Mouse (Mus musculus) lung, embryonic 14.5 days (tissue): ENCODE data around the gene Dusp5. TPM values are rescaled to one million over a fixed set of nuclear protein-coding genes. Genes with fewer than 3 reads are reported as not detected.
"Not testable (repeated sequence)": the region's sequence is repeated elsewhere in the genome, so short reads cannot be mapped to it uniquely, and the experiment has no call there.

Source experiments
- ATAC-seq: fragments of 200-750 bp; cut with Nextera tagmentation; 2 replicates; pipeline ENCODE4 v1.8.0; 2017; ENCODE audit warnings: mild to moderate bottlenecking, moderate TSS enrichment, moderate library complexity; ENCODE audit not compliant: insufficient read depth
- DNase-seq: peaks from one replicate; pipeline ENCODE4 v3.0.0-alpha.2; 2015
- H3K27ac ChIP-seq: fragments of 300-500 bp; sonication (generic); 2 replicates; pipeline ENCODE4 v1.5.1; 2014; ENCODE audit warnings: low read depth, mild to moderate bottlenecking, moderate library complexity
- H3K27me3 ChIP-seq: fragments of 300-500 bp; sonication (generic); 2 replicates; pipeline ENCODE4 v1.6.1; 2014; ENCODE audit warnings: low read length, control low read depth; ENCODE audit not compliant: insufficient read depth
- H3K36me3 ChIP-seq: fragments of 300-500 bp; sonication (generic); 2 replicates; pipeline ENCODE4 v1.6.1; 2014; ENCODE audit warnings: control low read depth; ENCODE audit not compliant: insufficient read depth
- H3K4me1 ChIP-seq: fragments of 300-500 bp; sonication (generic); 2 replicates; pipeline ENCODE4 v1.6.1; 2014; ENCODE audit warnings: antibody characterized with exemption, control low read depth; ENCODE audit not compliant: insufficient read depth
- H3K4me2 ChIP-seq: fragments of 300-500 bp; sonication (generic); 2 replicates; pipeline ENCODE4 v1.6.1; 2014; ENCODE audit warnings: mild to moderate bottlenecking
- H3K4me3 ChIP-seq: fragments of 300-500 bp; sonication (generic); 2 replicates; pipeline ENCODE4 v1.5.1; 2014; ENCODE audit warnings: low read depth, low read length
- H3K9ac ChIP-seq: fragments of 300-500 bp; sonication (generic); 2 replicates; pipeline ENCODE4 v1.6.1; 2014
- H3K9me3 ChIP-seq: fragments of 300-500 bp; sonication (generic); 2 replicates; pipeline ENCODE4 v1.6.1; 2016; ENCODE audit warnings: low read depth, low read length, control low read depth
- CTCF ChIP-seq: IDR thresholded peaks from 2 replicates; pipeline ENCODE4 v1.5.1; 2016; ENCODE audit warnings: antibody characterized with exemption, low read depth
- WGBS: fragments of 180-500 bp; shearing (Covaris S2); extraction: QIAGEN DNeasy Blood & Tissue Kit; methylation state at CpG from one replicate; pipeline ENCODE4 v1.1.7; 2014; 5-methylcytosine and 5-hydroxymethylcytosine counted together
- polyA plus RNA-seq: library from polyadenylated mRNA; unstranded; fragments of >200 nt; fragmentation: Nextera tagmentation; extraction: Ambion mirVana; gene quantifications from 2 replicates; pipeline ENCODE4 v1.2.1, GENCODE M21; 2014

Gene Dusp5
- polyA plus RNA-seq, 1 experiment from 2014 or later: 7.3 TPM

DNA sequence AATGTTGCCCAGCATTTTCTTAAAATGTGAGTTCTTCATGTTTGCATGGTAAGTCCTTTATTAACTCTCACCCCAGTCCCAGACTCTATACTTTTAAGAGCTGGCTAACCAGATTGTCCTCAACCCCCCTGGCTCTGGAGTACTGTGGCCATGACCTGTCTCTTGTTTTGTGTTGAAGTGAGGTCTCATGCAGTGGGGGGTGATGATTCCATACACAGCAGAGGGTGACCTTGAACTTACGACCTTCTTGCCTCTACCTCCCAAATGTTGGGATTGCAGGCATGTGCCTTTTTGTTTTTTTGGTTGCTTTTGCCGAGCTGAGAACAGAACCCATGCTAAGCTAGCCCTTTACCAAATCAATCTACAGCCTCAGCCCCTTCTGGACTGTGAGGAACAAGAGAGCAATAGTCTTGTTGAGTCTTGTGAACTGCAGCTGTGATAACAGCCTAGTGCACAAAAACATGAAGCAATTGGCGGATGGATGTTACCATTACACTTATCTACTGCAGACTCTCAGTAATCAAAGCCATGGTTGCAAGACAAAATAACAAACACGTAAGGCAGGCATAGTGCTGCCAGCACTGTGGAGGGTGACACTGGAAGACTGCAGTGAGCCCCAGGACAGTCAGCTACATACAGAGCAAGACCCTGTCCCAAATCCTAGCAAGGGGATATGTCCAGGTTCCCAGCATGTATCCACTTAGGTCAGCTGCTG is 46.5 kb downstream of the Dusp5 start:
- 0 out of 2 replicates have a peak, but pooled peaks cover 5% of the 10 kb centered on the region for H3K4me1 ChIP-seq
- no peak for TF ChIP-seq CTCF
- no peak overlapping the region for H3K27ac ChIP-seq

DNA sequence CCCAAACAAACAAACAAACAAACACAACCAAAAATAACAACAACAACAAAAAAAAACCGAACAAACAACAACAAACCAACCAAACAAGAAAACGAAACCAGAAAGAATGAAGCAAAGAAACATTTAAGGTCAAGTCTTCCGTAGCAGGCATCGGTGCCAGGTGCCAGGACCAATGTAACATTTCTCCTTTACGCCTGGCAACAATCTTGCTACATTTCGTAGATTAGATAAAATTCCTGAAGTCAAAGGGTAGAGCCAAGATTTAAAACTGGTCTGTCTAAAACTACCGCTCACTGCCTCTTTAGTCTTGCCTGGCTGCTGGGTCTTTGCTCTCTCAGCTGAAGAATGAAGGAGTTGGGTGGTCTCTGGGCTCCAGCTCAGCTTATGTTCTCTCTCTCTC is 47.2 kb downstream of the Dusp5 start:
- ATAC-seq (no peak), DNase-seq (no peak)
- no peaks in the 10 kb centered on the region for H3K27me3 ChIP-seq
- no peak overlapping the region for H3K27ac ChIP-seq
- H3K4me2 ChIP-seq: no peak overlapping the region
- no peaks in the 10 kb centered on the region for H3K9me3 ChIP-seq
- no peak for TF ChIP-seq CTCF
- no peak overlapping the region for H3K9ac ChIP-seq
- H3K4me1 ChIP-seq: 0 out of 2 replicates have a peak, but pooled peaks cover 5% of the 10 kb centered on the region
- H3K36me3 ChIP-seq: no peaks in the 10 kb centered on the region
- H3K4me3 ChIP-seq: no peak overlapping the region
- 46% methylated on average over 7 of the region's 7 CpGs for WGBS

More for the DNA sequence above, 46.5 kb downstream of the Dusp5 start:
- H3K27me3 ChIP-seq: no peaks in the 10 kb centered on the region
- DNase-seq: peak; percentile 32
- H3K4me3 ChIP-seq: no peak overlapping the region
- no peaks in the 10 kb centered on the region for H3K36me3 ChIP-seq
- no peak overlapping the region for H3K4me2 ChIP-seq
- no peaks in the 10 kb centered on the region for H3K9me3 ChIP-seq
- H3K9ac ChIP-seq: no peak overlapping the region
- 63% methylated on average over 4 of the region's 4 CpGs for WGBS
- ATAC-seq: no peak; the same call in 1 of the 2 replicates

DNA sequence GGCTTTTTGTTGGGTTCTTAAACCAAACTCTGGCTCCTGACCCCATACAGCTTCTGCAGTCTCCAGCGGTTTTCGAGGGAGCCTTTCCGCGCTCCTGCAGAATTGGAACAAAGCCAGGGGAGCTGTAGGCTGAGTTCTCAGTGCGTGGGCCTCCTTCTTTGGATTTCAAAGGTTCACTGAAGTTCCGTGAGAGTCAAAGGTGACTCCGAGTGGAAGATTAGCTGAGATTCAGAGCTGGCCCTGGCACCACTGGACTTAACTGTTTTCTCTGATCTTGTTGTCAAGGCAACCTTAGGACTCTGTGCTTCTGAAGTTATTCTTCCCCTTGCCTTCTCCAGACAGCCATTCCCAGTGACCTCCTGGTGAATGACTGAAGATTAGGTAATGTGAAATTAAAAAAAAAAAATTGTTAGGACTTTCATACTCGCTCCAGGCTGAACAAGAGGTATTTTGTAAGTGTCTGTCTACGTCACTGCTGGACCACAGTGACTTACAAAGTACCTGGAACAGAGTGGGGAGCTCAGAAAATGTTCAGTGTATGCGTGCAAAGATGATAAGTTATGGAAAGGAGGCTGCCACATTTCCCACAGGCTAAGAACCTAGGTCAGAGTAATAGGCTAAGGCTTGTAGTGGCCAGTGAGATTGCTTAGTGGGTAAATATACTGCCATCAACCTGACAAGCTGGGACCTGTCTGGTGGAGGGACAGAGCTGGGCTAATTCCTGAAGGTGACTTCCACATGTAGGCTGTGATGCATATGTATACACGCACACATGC is 48.3 kb downstream of the Dusp5 start:
- Histone ChIP-seq H3K9me3 (no peaks in the 10 kb centered on the region), H3K27me3 (no peaks in the 10 kb centered on the region), H3K4me1 (0 out of 2 replicates have a peak, but pooled peaks cover 5% of the 10 kb centered on the region), H3K4me2 (no peak overlapping the region), H3K9ac (no peak overlapping the region), H3K36me3 (no peaks in the 10 kb centered on the region), H3K27ac (no peak overlapping the region), H3K4me3 (no peak overlapping the region)
- DNase-seq (peak; percentile 71), ATAC-seq (peak; percentile 38; the same call in 1 of the 2 replicates)
- 40% methylated on average over 11 of the region's 11 CpGs for WGBS
- TF ChIP-seq CTCF: no peak

DNA sequence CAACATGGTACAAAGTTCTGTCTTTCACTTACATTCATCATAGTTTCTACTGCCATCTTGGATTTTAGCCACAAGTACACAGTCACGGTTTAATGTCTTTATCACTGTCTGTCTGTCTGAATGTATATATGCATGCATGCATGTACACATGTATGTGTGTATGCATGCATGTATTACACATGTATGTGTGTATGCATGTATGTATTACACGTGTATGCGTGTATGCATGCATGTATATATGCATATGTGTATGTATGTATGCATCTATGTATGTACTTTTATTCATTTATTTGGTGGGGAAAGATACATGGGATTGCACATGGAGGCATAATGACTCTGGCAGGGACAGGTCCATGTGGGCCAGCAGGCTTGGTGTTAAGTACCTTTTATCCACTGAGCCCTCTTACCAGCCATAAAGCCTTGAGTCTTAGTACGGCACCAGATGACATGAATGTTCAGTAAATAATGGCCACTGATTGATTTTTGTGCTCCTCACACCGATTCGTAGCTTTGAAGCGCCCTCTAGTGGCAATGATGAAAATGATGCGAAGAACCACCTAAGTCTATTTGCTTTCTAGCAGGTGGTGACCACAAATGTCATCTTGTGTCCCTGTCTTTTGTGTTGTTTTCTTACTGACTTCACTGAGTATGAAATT is 49.8 kb downstream of the Dusp5 start:
- TF ChIP-seq CTCF: peak; percentile 91
- DNase-seq (peak; percentile 91), ATAC-seq (peak; percentile 66)
- 11% methylated on average over 8 of the region's 8 CpGs for WGBS
- Histone ChIP-seq H3K9ac (no peak overlapping the region), H3K9me3 (no peaks in the 10 kb centered on the region), H3K4me2 (no peak overlapping the region), H3K27me3 (no peaks in the 10 kb centered on the region), H3K27ac (no peak overlapping the region), H3K36me3 (no peaks in the 10 kb centered on the region), H3K4me1 (0 out of 2 replicates have a peak, but pooled peaks cover 5% of the 10 kb centered on the region), H3K4me3 (no peak overlapping the region)

DNA sequence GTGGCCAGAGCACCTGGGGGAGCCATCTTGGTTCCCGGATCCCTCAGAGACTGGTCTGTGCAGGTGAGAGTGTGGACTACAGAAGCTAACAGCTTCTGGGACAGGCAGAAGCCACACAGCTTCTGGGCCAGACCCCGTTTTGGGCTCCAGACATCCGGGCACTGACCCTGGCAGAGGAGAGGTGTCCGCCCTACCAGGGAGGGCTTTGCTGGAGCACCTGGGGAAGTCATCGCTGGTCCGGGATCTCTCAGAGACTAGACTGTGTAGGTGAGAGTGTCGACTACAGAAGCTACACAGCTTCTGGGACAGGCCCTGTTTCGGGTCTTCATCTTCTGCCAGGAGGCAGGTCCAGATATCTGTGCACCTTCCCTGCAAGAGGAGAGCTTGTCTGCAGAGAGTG is 51.4 kb downstream of the Dusp5 start:
- 88% methylated on average over 8 of the region's 8 CpGs for WGBS
- not testable (repeated sequence) for DNase-seq

DNA sequence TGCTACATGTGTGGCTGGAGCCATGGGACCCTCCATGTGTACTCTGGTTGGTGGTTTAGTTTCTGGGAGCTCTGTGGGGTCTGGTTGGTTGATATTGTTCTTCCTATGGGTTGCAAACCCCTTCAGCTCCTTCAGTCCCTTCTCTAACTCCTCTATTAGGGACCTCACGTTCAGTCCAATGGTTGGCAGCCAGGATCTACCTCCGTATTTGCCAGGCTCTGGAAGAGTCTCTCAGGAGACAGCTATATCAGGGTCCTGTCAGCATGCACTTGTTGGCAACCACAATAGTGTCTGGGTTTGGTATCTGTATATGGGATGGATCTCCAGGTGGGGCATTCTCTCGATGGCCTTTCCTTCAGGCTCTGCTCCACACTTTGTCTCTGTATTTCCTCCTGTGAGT is 58.8 kb downstream of the Dusp5 start:
- not testable (repeated sequence) for H3K4me1 ChIP-seq, H3K9ac ChIP-seq, H3K9me3 ChIP-seq, H3K4me2 ChIP-seq, DNase-seq, H3K36me3 ChIP-seq, H3K27ac ChIP-seq, ATAC-seq, H3K4me3 ChIP-seq, H3K27me3 ChIP-seq
- 81% methylated on average over 3 of the region's 3 CpGs for WGBS

More for the DNA sequence above, 51.4 kb downstream of the Dusp5 start:
- H3K4me3 ChIP-seq, ATAC-seq, H3K27me3 ChIP-seq, H3K4me1 ChIP-seq, H3K9me3 ChIP-seq, H3K4me2 ChIP-seq, H3K27ac ChIP-seq, H3K36me3 ChIP-seq, H3K9ac ChIP-seq: not testable (repeated sequence)

DNA sequence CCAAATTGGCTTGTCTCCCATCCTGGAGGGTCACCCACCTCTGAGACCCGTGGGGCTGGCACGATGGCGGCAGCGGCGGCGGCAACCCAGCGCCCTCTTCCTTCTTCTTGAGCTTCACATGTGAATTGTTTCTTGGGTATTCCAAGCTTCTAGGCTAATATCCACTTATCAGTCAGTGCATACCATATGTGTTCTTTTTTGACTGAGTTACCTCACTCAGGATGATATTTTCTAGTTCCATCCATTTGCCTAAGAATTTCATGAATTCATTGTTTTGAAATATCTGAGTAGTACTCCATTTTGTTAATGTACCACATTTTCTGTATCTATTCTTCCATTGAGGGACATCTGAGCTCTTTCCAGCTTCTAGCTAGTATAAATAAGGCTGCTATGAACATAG is 60.1 kb downstream of the Dusp5 start, which contains the start of gene Nutf2-ps1:
Nutf2-ps1 (minus strand) TSS at position 101 of the 400 bp plus-strand sequence.
- H3K4me2 ChIP-seq, ATAC-seq, H3K4me3 ChIP-seq, DNase-seq, H3K27ac ChIP-seq, H3K4me1 ChIP-seq, H3K9ac ChIP-seq, H3K36me3 ChIP-seq, H3K27me3 ChIP-seq, H3K9me3 ChIP-seq: not testable (repeated sequence)
- WGBS: 90% methylated on average over 7 of the region's 7 CpGs

Other genes starting within 250 kb of the Dusp5 start
- gene Mxi1, start 218.6 kb upstream of the Dusp5 start, polyA plus RNA-seq: 36.7 and 38.3 TPM in 2 replicates
- 4.8 and 5.8 TPM in 2 replicates for gene Gm10197, start 157.3 kb upstream of the Dusp5 start, polyA plus RNA-seq
- 45.8 and 49.4 TPM in 2 replicates for gene Smndc1, start 138.5 kb upstream of the Dusp5 start, polyA plus RNA-seq
- 389 and 445 TPM in 2 replicates for gene Nutf2-ps1, start 60.0 kb downstream of the Dusp5 start, polyA plus RNA-seq
- gene Smc3, start 71.3 kb downstream of the Dusp5 start, polyA plus RNA-seq: 75.0 and 76.1 TPM in 2 replicates
- 0.59 and 1.2 TPM in 2 replicates for gene Rbm20, start 148.2 kb downstream of the Dusp5 start, polyA plus RNA-seq